Mouse (Mus musculus): ENCODE measurements around the gene Jakmip3. TPM values are rescaled to one million over a fixed set of nuclear protein-coding genes. Genes with fewer than 3 reads are reported as not detected.

The Jakmip3 gene
- total RNA-seq, 2 experiments from 2014 or later, result not detected

DNA sequence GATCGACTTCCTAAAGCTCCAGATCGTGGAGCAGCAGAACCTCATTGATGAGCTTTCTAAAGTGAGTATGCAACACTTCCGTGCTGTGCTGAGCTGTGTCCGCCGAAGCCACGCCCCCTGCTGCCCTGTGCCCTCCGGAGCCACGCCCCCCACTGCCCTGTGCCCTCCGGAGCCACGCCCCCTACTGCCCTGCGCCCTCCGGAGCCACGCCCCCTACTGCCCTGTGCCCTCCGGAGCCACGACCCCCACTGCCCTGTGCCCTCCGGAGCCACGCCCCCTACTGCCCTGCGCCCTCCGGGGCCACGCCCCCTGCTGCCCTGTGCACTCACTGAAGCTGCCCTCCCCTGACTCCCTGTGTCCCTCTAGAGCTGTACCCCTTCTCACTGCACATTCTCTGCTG, 80.4 kb downstream of the Jakmip3 start:
- ATAC-seq (replicated peaks; ENCODE audit: low FRiP score, low TSS enrichment, poor library complexity, severe bottlenecking), result peak; percentile 58

DNA sequence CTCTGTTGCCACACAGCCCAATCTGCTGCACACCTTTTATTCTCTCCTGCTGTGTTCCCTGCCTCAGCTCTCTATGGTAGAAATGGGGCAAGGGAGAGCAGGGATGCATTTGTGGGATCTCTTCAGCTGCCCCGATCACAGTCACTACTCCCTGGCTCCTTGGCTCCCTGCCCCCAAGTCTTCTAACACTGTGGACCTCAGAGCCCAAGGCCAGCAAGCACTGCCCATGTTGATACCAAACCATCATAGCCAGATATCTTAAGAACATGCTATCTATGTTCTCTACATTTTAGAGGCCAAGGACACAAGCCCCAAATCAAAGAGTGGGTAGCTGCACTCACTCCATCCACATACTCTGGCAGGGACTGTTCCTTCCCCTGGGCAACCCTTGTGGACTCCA, 80.8 kb downstream of the Jakmip3 start:
- no peak for ATAC-seq (replicated peaks; ENCODE audit: low FRiP score, low TSS enrichment, poor library complexity, severe bottlenecking)

DNA sequence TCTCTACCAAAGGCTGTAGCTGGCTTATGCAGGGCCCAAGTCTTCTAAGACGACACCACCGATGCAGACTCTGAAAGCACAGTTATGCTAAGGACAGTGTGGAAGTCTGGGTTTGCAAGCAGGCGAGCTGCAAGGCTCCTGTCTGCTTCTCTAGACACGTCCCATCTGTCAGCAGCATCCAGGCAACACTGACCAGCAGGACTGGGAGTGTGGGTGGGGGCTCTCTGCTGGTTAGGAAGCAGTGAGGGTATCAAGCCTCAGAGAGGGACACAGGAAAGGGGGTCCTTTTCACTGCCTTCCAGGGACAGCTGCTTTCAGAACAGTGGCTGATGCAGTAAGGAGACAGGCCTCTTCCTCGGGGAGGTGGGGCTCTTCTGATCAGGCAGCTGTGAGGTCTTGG, 86.6 kb downstream of the Jakmip3 start:
- ATAC-seq (replicated peaks; ENCODE audit: low FRiP score, low TSS enrichment, poor library complexity, severe bottlenecking), result no peak

DNA sequence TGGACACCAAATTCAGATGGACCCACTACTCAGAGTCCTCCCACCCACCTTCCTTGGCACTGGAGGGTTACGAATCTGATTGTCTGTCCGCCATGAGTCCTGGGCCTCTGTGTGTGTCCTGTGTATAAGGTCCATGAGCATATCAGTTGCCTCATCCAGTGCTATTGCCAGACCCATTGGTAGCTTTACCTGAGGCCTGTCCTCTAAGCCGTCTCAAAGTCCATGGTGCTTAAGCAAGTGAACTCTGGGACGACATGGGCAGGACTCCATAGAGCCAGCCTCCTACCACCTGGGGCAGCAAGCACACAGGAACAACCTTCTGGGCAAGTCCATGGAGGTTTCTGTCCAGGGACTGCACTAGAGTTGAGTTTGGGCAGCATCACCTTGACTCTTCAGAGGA, 90.7 kb downstream of the Jakmip3 start:
- no peak for ATAC-seq (replicated peaks; ENCODE audit: low FRiP score, low TSS enrichment, poor library complexity, severe bottlenecking)

DNA sequence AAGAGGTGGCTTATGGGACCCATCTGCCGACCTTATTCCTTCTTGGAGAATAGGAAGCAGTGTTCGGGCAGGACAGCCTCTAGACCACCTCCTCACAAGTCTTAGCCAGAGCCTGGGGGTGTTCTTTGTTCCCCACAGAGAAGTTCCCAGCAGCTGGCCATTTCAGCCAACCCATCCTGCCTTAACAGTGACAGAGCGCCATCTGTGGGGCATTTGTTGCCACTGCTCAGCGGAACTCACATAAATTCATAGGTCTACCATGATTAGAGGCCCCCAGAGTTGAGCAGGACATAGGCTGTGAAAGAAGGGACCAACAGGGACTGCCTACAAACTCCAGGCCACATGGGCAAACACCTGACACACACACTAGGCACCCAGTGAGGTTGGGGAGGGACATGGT, 122.9 kb downstream of the Jakmip3 start:
- peak; percentile 51; the same call in 1 of the 2 replicates for ATAC-seq (replicated peaks; ENCODE audit: low FRiP score, low TSS enrichment, poor library complexity, severe bottlenecking)

DNA sequence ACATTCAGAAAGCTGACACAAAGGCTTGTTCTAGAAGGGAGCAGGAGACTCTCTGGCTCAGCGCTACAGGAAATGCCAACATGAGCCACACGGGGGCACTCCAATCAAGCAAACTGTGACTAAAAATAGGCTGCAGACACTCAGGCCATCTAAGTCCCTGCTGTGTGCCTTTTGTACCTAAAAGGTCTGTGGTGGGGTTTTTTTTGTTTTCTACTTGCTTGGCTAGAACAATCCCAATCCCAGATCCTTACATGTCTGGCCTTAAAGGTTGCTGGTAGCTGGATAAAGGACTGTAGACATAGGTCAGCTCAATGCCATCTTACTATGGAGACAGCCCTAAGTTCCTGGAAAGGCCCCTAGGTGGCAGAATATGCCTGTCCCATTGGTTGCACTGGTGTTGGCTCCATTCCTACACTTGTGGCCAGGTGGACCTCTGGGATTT, 127.7 kb downstream of the Jakmip3 start:
- peak; percentile 83 for ATAC-seq (replicated peaks; ENCODE audit: low FRiP score, low TSS enrichment, poor library complexity, severe bottlenecking)

DNA sequence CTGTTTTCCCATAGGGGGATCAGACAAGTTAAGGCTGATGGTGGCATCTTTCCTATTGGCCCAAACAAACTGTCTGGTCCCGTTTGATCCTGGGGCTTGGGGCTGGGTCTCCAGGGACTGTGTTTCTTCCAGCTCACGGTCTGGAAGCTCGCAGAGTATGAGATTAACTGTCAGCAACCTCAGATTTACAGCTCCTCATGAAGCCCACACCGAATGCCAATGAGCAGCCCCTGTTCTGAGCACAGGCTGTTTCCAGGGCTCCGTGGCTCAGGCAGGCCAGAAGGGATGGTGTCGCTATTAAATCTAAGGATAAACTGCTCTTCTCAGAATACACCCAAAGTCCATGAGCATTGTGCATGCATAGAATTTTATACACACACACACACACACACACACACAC, 133.7 kb downstream of the Jakmip3 start:
- no peak for ATAC-seq (replicated peaks; ENCODE audit: low FRiP score, low TSS enrichment, poor library complexity, severe bottlenecking)

DNA sequence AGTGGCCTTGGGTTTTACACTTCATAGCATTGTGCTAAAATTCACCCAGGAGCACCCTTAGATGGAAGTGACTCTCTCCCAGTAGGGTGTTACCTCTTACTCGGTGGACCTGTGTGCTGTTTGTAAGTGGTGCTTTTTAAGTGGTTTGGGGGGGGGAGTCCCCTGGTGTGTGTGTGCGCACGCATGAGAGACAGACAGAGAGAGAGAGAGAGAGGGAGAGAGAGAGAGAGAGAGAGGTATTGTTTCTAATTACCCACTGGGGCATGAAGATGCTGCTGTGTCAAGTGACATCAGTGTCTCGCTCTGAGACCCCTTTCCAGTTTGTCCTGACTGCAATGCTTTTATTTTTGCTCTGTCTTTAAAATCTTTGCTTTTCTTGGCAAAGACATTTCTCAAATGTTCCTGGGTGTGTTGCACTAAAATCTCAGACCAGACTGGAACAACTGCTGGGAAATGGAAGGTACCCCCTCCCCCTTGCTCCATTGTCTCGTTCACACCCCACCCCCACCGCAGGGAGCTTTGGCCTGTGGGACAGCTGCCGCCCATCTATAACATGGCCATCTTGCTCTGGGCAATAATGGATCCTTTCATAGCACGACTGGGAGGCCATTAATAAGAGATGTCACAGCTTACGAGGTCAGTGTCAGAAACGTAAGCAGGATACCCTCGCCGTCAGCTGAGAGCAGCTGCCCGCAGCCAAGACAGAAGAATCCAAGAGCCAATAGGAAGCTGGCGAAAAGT, 134.7 kb downstream of the Jakmip3 start:
- ATAC-seq (replicated peaks; ENCODE audit: low FRiP score, low TSS enrichment, poor library complexity, severe bottlenecking), result no peak

DNA sequence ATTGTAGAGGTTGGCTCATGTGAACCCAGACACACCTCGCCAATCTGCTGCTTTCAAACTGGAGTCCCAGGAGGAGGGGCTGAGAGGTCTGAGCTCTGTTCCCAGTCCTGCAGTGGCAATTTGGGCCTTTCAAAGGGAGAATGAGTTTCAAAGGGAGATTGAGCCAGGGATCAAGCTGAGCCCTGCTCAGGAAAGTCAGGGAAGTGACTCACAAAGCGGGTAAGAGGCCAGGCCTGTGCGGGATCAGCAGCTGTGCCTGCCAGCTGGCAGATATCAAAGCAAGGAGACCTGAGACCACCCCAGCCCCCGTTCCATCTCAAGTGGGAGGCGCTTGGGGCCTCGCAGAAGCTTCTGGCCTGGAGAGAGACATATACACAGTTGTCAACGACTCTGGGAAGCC, 136.8 kb downstream of the Jakmip3 start:
- no peak for ATAC-seq (replicated peaks; ENCODE audit: low FRiP score, low TSS enrichment, poor library complexity, severe bottlenecking)

DNA sequence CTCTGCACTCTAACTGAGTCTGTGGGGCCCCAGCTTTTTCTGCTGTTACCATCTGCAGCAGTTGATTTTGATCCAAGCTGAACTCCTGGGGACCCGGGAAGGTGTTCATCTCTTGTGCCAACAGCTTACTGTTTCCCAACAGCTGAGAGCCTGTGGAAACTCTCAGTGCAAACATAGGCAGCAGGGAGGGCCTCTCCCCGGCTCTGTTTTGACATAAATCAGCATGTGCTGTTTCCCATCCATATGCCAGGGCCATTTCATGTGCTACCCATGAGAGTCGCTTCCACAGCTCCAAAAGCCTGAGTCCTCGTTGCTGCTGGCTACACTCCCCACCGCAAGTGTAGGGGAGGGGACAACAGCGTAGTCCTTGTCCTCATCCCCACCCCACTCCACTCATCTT, 137.7 kb downstream of the Jakmip3 start:
- ATAC-seq (replicated peaks; ENCODE audit: low FRiP score, low TSS enrichment, poor library complexity, severe bottlenecking), result no peak

DNA sequence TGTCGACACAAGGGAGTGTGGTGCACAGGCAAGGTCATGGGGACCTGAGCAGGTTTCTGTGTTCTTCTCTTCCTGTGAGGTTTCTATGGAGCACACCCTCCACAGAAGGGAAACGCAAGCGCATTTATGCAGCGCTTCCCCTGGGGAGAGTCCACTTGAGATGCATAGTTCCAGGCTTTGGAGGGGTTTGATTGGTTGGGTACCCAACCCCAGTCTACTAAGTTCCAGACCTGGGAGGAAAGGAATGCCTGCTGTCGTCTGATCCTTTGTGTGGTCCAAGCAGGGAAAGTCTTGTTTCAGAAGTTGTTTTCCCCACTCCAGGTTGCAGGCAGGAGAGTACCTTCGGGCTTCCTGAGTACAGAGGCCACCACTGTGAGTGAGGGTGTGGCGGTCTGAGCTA, 138.6 kb downstream of the Jakmip3 start:
- ATAC-seq (replicated peaks; ENCODE audit: low FRiP score, low TSS enrichment, poor library complexity, severe bottlenecking), result no peak

DNA sequence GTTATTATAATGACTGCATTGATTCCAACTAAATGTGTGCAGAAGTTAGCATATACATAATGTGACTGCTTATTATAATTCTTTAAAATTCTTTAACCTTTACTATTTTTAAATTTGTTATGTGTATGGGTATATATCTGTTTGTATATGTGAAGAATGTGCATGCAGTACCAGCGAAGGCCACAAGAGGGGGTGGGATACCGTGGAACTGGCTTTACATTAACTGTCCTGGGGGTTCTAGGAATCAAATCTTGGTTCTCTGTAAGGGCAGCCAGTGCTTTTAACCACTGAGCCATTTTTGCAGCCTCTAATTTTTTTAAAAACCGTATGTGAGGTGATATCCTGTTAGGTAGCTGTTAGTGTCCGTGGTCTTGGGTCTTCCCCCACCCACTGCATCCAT, 140.2 kb downstream of the Jakmip3 start:
- ATAC-seq (replicated peaks; ENCODE audit: low FRiP score, low TSS enrichment, poor library complexity, severe bottlenecking), result no peak

DNA sequence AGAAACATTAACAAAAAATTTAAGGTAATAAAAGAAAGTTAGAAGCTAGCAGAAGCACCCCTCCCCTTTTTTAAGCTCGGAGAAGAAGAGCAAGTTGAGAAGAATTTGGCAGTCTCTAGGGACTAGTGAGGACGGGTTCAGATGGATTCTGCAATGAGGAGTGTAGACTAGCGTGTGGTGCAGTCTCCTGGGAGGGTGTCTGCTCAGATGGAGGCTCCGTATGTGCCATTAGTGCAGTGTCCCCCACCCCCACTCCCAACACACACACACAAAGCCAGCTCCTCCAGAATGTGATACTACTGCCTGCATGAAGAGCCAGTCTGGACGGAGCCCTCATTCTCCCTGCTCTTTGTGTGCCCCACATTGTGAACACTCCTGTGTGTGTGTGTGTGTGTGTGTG, 140.6 kb downstream of the Jakmip3 start:
- ATAC-seq (replicated peaks; ENCODE audit: low FRiP score, low TSS enrichment, poor library complexity, severe bottlenecking), result no peak

DNA sequence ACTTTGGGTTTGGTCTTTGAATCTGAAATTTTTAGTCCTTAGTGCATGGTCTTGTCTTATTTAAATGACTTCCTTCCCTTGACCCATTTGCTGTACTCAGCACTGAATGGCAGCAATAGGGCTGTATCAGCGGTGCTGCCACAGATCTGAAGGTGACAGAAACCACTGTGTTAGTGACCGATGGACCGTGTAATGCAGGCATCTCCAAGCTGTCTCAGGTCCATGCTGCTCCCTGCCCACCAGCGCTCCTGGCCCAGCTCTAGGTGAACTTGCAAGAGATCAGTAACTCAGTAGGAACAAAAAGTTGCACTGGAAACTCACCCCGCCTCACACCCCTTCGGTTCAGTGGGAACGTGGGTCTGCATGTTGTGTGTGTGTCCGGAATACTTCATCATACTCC, 141.8 kb downstream of the Jakmip3 start:
- ATAC-seq (replicated peaks; ENCODE audit: low FRiP score, low TSS enrichment, poor library complexity, severe bottlenecking), result no peak

DNA sequence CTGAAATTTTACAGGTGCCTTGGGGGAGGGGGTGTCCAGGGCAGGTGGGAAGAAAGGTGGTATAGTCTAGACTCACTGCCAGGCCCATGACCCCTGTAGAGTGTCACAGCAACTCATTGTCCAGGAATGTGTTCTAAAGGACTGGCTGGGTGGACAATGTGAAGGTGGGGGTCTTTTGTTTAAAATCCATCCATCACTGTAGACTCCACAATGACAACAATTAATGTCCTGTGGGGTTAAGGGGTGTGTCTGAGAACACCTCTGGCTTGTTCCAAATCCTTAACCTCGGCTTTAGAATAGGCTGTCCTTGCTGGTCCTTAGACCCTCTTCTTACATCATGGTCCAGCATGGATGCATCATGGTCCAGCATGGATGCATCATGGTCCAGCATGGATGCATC, 143.8 kb downstream of the Jakmip3 start:
- no peak for ATAC-seq (replicated peaks; ENCODE audit: low FRiP score, low TSS enrichment, poor library complexity, severe bottlenecking)

DNA sequence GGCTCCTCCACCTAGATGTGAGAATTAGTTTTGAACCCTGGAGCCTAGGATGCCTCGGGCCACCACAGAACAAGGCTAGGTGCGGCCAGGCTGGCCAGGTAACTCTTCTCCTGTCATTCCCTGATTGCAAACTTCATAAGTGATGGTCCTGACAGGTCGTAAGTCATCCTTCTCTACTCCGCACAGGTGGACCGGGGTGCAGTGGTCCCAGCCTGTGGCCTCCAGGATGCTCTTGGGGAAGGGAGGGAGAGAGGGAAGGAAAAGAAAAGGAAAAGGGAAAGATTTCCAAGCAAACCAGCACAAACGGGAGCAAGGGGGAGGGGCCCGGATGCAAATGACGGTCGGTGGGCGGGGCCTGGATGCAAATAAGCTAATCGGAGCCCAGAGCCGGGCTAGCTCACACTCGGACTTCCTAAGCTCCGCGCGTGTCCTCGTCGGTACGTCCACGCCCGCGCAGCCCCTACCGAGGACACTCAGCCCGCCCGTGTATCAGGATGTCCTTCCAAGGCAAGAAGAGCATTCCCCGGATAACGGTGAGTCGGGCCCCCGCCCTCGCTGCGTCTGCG, 145.2 kb downstream of the Jakmip3 start, which contains the start of gene Dpysl4:
TSS of gene Dpysl4 (plus strand) at position 373 of the 566 bp plus-strand sequence.
- 0 out of 2 replicates have a peak, but pooled peaks have one; percentile 14 for ATAC-seq (replicated peaks; ENCODE audit: low FRiP score, low TSS enrichment, poor library complexity, severe bottlenecking)

DNA sequence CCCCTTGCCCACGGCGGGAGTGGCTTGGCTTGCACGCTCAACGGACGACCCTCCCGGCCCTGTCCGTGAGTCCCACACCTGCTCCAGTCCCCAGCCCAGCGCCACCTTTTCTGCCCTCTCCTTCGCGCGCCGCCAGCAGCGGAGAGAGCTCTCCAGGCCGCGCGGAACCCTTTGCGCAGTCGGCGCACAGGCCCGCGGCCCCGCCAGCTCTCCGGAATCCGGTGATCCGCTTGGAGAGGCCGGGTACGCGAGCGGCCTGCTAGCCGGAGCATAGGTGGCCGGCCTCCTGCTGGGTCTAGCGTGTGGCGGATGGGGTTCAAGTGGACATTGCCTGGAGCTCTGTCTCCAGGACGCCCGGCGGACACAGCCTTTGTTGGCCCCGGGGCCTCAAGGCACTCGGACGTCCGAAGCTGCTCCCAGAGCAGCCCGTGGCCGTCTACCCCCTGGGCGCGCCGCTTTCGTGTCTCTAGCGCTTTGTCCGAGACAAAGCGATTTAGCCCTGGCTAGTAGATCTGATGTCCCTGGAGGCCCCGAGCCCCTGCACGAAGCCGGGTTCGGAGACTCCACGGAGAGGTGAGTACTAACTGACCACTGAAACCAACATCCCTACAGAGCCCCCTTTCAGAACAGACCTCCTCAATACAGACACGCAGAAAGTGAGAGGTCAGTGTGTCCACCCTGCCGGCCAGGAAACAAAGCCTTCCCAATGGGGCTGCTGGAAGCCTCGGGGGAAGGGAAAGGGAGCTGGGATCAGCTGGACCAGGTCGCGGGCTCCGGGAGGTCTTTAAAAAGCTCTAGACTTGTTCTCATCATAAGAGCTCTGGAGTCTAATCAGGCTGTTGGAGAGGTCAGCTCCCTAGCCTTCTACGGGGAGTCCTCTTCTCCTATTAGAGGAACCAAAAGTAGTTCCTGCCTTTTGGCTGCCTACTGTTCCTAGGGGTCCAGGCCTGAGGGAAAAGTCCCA, 145.9 kb downstream of the Jakmip3 start:
- ATAC-seq (replicated peaks; ENCODE audit: low FRiP score, low TSS enrichment, poor library complexity, severe bottlenecking), result no peak

DNA sequence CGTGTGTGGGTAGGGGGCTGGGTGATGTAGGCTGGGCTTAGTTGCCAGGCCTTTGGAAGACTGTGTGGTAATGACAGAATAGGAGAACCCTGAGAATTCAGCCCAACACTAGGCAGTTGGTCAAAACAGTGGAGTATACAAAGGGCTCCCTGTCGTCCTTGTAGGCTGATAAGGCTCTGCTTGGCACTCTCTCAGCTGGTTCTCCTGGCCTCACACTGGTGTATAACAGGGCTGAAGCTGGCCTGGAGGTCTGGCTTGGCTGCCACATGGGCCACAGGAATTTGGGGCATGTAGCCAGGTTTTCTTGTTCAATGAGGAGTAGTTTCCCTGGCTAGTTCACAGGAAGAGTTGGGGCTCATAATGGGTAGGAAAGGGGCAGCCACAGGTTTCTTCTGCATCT, 147.3 kb downstream of the Jakmip3 start:
- no peak for ATAC-seq (replicated peaks; ENCODE audit: low FRiP score, low TSS enrichment, poor library complexity, severe bottlenecking)

DNA sequence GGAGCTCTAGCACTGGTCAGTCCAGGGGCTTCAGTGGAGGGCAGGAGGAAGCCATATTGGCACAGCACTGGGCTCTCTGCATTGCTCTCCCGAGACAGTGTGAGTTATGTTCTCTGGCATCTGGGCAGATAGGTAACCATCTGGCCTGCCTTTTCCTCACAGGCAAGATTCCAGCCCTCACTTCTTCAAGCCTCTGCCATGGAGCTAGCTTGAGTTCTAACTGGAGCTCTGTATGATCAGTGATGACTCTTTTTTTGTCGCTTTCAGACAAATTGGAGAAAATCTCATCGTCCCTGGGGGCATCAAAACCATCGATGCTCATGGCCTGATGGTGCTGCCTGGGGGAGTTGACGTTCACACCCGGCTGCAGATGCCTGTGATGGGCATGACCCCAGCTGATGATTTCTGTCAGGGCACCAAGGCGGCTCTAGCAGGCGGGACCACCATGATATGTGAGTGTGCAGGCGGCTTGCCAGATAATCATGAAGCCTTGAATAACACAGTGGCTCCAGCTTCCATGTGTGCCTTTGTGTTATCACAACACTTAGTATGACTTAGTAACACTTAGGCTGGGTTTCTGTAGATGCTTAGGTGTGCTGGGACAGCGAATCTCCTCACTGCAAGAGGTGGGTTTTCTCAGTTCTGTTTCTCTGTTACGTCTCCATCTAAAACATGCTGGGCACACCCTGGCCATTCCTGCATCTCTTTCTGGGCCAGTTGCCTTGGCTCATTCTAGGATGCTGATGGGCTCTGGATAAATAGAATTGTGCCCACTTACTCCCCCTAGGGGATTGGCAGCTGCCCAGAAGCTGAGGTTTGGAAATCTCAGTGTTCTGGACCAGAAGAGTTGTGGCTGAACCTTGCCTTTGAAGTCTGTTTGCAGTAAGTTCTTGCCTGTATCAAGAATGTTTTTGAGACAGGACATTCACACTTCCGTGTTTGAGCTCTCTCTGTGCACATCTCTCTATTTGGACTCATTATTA, 149.7 kb downstream of the Jakmip3 start:
- no peak for ATAC-seq (replicated peaks; ENCODE audit: low FRiP score, low TSS enrichment, poor library complexity, severe bottlenecking)

All from megakaryocyte-erythroid progenitor cell, adult 5-6 weeks (primary cell).